Mouse (Mus musculus): ENCODE measurements at regions not wholly inside any gene's neighbourhood (a gene's known extent, or its start where the extent isn't known, plus 50 kb on each side); places are given as distances from the start of the nearest gene placed in this dataset.

GRCm38 (mm10) chr9:23029421-23029820 is 193.5 kb upstream of the Bmper start:
- TF ChIP-seq CTCF (IDR thresholded peaks at IDR 0.05; ENCODE audit: borderline replicate concordance, insufficient read depth, low read depth, low read length) (no peak), POLR2A (IDR thresholded peaks at IDR 0.05; ENCODE audit: borderline replicate concordance, insufficient read depth, low read length) (no peak)
